In the genomic region with DNA sequence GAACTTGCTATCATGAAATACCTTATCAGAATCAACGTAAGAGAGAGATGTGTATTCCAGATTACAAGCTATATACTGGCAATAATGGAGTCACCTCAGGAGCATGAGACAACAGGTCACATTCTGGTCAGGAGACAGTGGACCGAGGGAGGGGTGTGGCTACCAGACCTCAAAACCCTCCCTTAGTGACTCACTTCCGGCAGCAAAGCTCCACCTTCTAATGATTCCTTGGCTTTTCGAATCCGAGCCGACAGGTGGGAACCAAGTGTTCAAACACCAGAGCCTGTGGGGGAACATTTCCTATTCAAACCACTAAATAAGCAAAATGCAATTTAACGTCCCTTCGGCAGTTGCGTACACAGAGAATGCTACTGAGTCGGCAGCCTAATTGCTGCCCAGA, we compare ENCODE assay signal across 10 mouse cellular contexts. TPM values are rescaled to one million over a fixed set of nuclear protein-coding genes. Genes with fewer than 3 reads are reported as not detected.
DNase-seq lines count a peak whose midpoint lies in the region; ATAC-seq lines count a peak whose summit lies in the region.
"Had no signal": no experiment of that assay in that cellular context is flagged by ENCODE, and none has a peak within 500 bp of the region (broad histone marks: within the 10 kb centered on the region; RNA-seq: fewer than 3 reads in every experiment).

No protein-coding gene starts in this region.

- no peaks in the 10 kb centered on the region for H3K27me3 ChIP-seq in neural tube, embryonic 15.5 days (replicated peaks)
- H3K27me3 ChIP-seq: embryonic facial prominence, embryonic 12.5 days; limb, embryonic 15.5 days; neural tube, embryonic 13.5 days had no signal

- no peaks in the 10 kb centered on the region for H3K4me1 ChIP-seq in neural tube, embryonic 15.5 days
- H3K4me1 ChIP-seq: embryonic facial prominence, embryonic 12.5 days; limb, embryonic 15.5 days; neural tube, embryonic 13.5 days had no signal

- H3K9ac ChIP-seq in neural tube, embryonic 15.5 days (replicated peaks), result no peak overlapping the region
- H3K9ac ChIP-seq: embryonic facial prominence, embryonic 12.5 days; limb, embryonic 15.5 days; neural tube, embryonic 13.5 days had no signal

- ATAC-seq in neural tube, embryonic 15.5 days (ENCODE audit: low FRiP score), result no peak

- H3K4me2 ChIP-seq in neural tube, embryonic 15.5 days, result no peak overlapping the region
- H3K4me2 ChIP-seq: embryonic facial prominence, embryonic 12.5 days; limb, embryonic 15.5 days; neural tube, embryonic 13.5 days had no signal

- H3K4me3 ChIP-seq in neural tube, embryonic 15.5 days (replicated peaks), result no peak overlapping the region
- H3K4me3 ChIP-seq: embryonic facial prominence, embryonic 12.5 days; limb, embryonic 15.5 days; neural tube, embryonic 13.5 days had no signal

- 24% methylated on average over 10 of the region's 10 CpGs for WGBS in large intestine, adult 2 months
- WGBS in neural tube, embryonic 15.5 days, result 79% methylated on average over 10 of the region's 10 CpGs

- no peaks in the 10 kb centered on the region for H3K9me3 ChIP-seq in neural tube, embryonic 15.5 days (replicated peaks)
- H3K9me3 ChIP-seq: embryonic facial prominence, embryonic 12.5 days; limb, embryonic 15.5 days; neural tube, embryonic 13.5 days had no signal

- DNase-seq in urinary bladder, adult 18-20 months (ENCODE audit: low spot score in 2 of 2), result peak; percentile 34 to 45
- no peak for DNase-seq in urinary bladder, postnatal 4 days (ENCODE audit: low spot score in 2 of 2)
- DNase-seq in fat pad, adult 2 months (ENCODE audit: extremely low read depth, low read depth, low spot score), result peak; percentile 46
- peak; percentile 73 for DNase-seq in large intestine, adult 2 months (ENCODE audit: low read depth, low spot score)
- no peak for DNase-seq in spleen, postnatal 14 days (ENCODE audit: low spot score in 2 of 2)
- DNase-seq in thymus, postnatal 10 days (ENCODE audit: low spot score in 2 of 2), result no peak

- no peaks in the 10 kb centered on the region for H3K36me3 ChIP-seq in neural tube, embryonic 15.5 days
- H3K36me3 ChIP-seq: embryonic facial prominence, embryonic 12.5 days; limb, embryonic 15.5 days; neural tube, embryonic 13.5 days had no signal

- no peak overlapping the region for H3K27ac ChIP-seq in neural tube, embryonic 15.5 days (replicated peaks)
- H3K27ac ChIP-seq: embryonic facial prominence, embryonic 12.5 days; limb, embryonic 15.5 days; neural tube, embryonic 13.5 days had no signal

RNA-seq across cellular contexts. Expression of gene Hif1a, which starts 54.5 kb away (rescaled TPM):
- 6.4 and 15.6 TPM in 2 replicates for polyA plus RNA-seq in large intestine, adult 2 months (2012; rRNA removed)
- polyA plus RNA-seq in neural tube, embryonic 15.5 days (2015; fragmentation: Nextera tagmentation; extraction: Ambion mirVana), result 74.0 and 74.1 TPM in 2 replicates

Comparison
In these comparisons a context has a peak if more than half of its experiments do, and no peak if none do; other contexts are left out.
1. DNase-seq: peak in urinary bladder, adult 18-20 months (2 of 2), fat pad, adult 2 months (single experiment) and large intestine, adult 2 months (single experiment); none in urinary bladder, postnatal 4 days (0 of 2), spleen, postnatal 14 days (0 of 2) and thymus, postnatal 10 days (0 of 2).